Mouse (Mus musculus) embryonic facial prominence, embryonic 15.5 days (tissue): ENCODE results near the gene Ccdc32. TPM values are rescaled to one million over a fixed set of nuclear protein-coding genes. Genes with fewer than 3 reads are reported as not detected.

ENCODE experiments used
- ATAC-seq: fragments of 200-750 bp; cut with Nextera tagmentation; 2 replicates; pipeline ENCODE4 v1.8.0; 2017; ENCODE audit warnings: low read depth, moderate TSS enrichment; ENCODE audit not compliant: insufficient number of reproducible peaks, low FRiP score, low TSS enrichment
- H3K27ac ChIP-seq: fragments of 300-500 bp; sonication (generic); replicated peaks from 2 replicates; pipeline ENCODE4 v1.5.1; 2015; ENCODE audit warnings: mild to moderate bottlenecking, inconsistent platforms
- H3K27me3 ChIP-seq: fragments of 300-500 bp; sonication (generic); 2 replicates; pipeline ENCODE4 v1.6.1; 2015; ENCODE audit warnings: inconsistent platforms
- H3K36me3 ChIP-seq: fragments of 300-500 bp; sonication (generic); 2 replicates; pipeline ENCODE4 v1.6.1; 2015; ENCODE audit warnings: mild to moderate bottlenecking, inconsistent platforms
- H3K4me1 ChIP-seq: fragments of 300-500 bp; sonication (generic); 2 replicates; pipeline ENCODE4 v1.6.1; 2015; ENCODE audit warnings: inconsistent platforms
- H3K4me2 ChIP-seq: fragments of 300-500 bp; sonication (generic); replicated peaks from 2 replicates; pipeline ENCODE4 v1.6.1; 2015; ENCODE audit warnings: mild to moderate bottlenecking, inconsistent platforms
- H3K4me3 ChIP-seq: fragments of 300-500 bp; sonication (generic); replicated peaks from 2 replicates; pipeline ENCODE4 v1.5.1; 2015; ENCODE audit warnings: mild to moderate bottlenecking, inconsistent platforms
- H3K9ac ChIP-seq: fragments of 300-500 bp; sonication (generic); 2 replicates; pipeline ENCODE4 v1.6.1; 2015; ENCODE audit warnings: inconsistent platforms
- H3K9me3 ChIP-seq: fragments of 300-500 bp; sonication (generic); replicated peaks from 2 replicates; pipeline ENCODE4 v1.6.1; 2016; ENCODE audit warnings: inconsistent platforms
- WGBS: fragments of 180-500 bp; shearing (Covaris S2); methylation state at CpG from one replicate; pipeline ENCODE4 v1.1.7; 2015; 5-methylcytosine and 5-hydroxymethylcytosine counted together
- polyA plus RNA-seq: library from polyadenylated mRNA; unstranded; fragments of >200 nt; fragmentation: Nextera tagmentation; extraction: Ambion mirVana; gene quantifications from 2 replicates; pipeline ENCODE4 v1.2.1, GENCODE M21; 2015

Gene Ccdc32
- polyA plus RNA-seq, 1 experiment from 2014 or later, result 26.5 TPM

GRCm38 (mm10) chr2:119014989-119015388, 14.2 kb downstream of the Ccdc32 start:
- Histone ChIP-seq H3K36me3 (peaks cover 23% of the 10 kb centered on the region), H3K27ac (no peak overlapping the region), H3K9me3 (no peaks in the 10 kb centered on the region), H3K4me1 (peaks cover 7% of the 10 kb centered on the region; the same call in 1 of the 2 replicates), H3K9ac (no peak overlapping the region), H3K27me3 (no peaks in the 10 kb centered on the region), H3K4me3 (no peak overlapping the region), H3K4me2 (no peak overlapping the region)
- no peak for ATAC-seq
- WGBS, result 65% methylated on average over 7 of the region's 7 CpGs

- Histone ChIP-seq H3K4me2 (no peak overlapping the region), H3K27ac (no peak overlapping the region), H3K9ac (no peak overlapping the region), H3K4me1 (no peaks in the 10 kb centered on the region), H3K27me3 (no peaks in the 10 kb centered on the region), H3K36me3 (no peaks in the 10 kb centered on the region), H3K9me3 (no peaks in the 10 kb centered on the region), H3K4me3 (no peak overlapping the region)
- 92% methylated on average over 2 of the region's 2 CpGs for WGBS
- no peak for ATAC-seq
These were observed 19.8 kb downstream of the Ccdc32 start for GRCm38 (mm10) chr2:119009376-119009775.

GRCm38 (mm10) chr2:119006886-119007285, 22.3 kb downstream of the Ccdc32 start:
- ATAC-seq, result no peak
- 82% methylated on average over 7 of the region's 7 CpGs for WGBS
- Histone ChIP-seq H3K27me3 (no peaks in the 10 kb centered on the region), H3K4me2 (no peak overlapping the region), H3K9ac (no peak overlapping the region), H3K27ac (no peak overlapping the region), H3K9me3 (no peaks in the 10 kb centered on the region), H3K36me3 (no peaks in the 10 kb centered on the region), H3K4me3 (no peak overlapping the region), H3K4me1 (no peaks in the 10 kb centered on the region)

DNA sequence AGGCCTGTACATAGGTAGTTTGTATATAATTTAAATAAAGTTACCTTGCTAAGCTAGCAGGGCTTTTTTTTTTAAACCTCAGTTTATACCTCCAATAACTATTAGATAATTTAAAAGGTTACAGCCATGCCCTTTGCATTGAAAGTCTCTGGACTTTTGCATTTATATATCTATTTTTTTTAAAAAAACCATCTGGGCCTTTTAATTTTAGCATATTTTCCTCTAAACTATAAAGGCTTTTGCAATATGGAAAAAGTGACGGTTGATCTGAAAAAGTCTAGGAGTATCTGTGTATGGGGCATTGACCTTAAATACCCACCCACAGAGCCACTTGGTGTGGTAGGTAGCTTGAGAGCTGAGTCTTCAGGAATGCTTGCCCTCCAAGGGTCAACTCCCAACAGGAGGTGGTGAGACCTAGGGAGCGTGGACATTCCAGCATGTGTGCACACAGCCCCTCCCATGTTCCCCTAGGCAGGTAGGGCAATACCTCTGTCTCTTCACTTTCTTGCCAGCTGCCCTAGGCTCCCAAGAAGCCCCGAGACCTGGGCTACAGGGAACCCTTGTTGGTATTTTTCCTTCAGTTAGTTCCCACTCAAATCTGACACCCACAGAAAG, 30.1 kb downstream of the Ccdc32 start:
- no peaks in the 10 kb centered on the region for H3K9me3 ChIP-seq
- no peak overlapping the region for H3K9ac ChIP-seq
- 58% methylated on average over 3 of the region's 3 CpGs for WGBS
- 0 out of 2 replicates have a peak, but pooled peaks cover 9% of the 10 kb centered on the region for H3K27me3 ChIP-seq
- H3K4me2 ChIP-seq, result no peak overlapping the region
- ATAC-seq, result no peak
- no peak overlapping the region for H3K27ac ChIP-seq
- no peaks in the 10 kb centered on the region for H3K36me3 ChIP-seq
- no peak overlapping the region for H3K4me3 ChIP-seq
- 0 out of 2 replicates have a peak, but pooled peaks cover 5% of the 10 kb centered on the region for H3K4me1 ChIP-seq

DNA sequence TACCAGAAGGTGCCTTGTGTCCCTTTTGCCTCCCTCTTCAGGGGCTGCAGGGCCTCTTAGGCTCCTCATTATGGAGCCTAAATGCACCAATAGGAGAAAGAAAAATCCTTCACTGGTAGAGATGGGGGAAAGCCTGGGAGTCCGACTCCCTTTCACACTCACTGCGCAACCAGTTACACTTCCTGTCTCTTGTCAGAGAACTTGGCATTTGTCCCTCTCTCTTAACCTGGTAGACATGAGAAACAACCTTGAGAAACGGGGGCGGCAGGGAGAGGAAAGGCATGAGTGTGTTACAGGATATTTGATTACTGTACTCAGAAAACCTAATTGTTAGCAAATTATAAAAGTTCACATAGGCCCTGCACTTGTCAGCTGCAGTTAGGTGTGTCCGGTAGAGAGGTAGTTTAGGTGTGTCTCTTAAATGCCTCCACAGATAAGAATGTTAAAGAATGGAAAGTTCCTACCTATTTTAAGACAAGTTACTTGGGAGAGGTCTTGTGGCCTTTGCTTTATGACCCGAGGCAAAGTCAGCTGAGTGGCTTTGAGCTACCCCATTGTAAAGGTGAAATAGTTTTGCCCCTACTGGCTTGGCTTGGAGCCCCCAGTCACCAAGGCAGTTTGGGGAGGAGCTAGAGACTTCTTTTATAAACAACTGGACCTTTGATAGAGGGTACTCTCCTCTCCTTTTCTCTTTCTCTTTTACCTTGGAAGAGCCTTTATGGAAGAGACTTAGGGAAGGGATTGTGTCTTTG, 30.9 kb downstream of the Ccdc32 start:
- Histone ChIP-seq H3K4me3 (no peak overlapping the region), H3K4me1 (0 out of 2 replicates have a peak, but pooled peaks cover 5% of the 10 kb centered on the region), H3K4me2 (no peak overlapping the region), H3K9me3 (no peaks in the 10 kb centered on the region), H3K27ac (no peak overlapping the region), H3K27me3 (0 out of 2 replicates have a peak, but pooled peaks cover 9% of the 10 kb centered on the region), H3K9ac (no peak overlapping the region), H3K36me3 (no peaks in the 10 kb centered on the region)
- WGBS, result 67% methylated on average over 6 of the region's 6 CpGs
- ATAC-seq, result no peak

DNA sequence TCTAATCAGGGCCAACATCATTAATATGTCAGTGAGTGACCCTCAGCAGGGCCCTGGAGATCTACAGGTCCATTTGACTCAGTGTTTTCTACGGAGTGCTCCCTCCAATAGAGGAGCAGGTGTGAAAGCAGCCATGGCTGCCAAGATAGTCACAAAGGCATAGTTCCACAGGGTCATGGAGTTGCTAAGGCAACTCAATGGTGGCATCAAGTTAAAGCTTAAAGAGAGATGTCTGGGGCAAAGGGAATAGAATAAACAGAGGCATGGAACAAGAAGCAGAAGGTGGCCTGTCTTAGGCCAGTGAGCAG, 32.4 kb downstream of the Ccdc32 start:
- Histone ChIP-seq H3K9me3 (no peaks in the 10 kb centered on the region), H3K36me3 (no peaks in the 10 kb centered on the region), H3K4me1 (0 out of 2 replicates have a peak, but pooled peaks cover 5% of the 10 kb centered on the region), H3K9ac (no peak overlapping the region), H3K4me3 (no peak overlapping the region), H3K4me2 (no peak overlapping the region), H3K27ac (no peak overlapping the region), H3K27me3 (0 out of 2 replicates have a peak, but pooled peaks cover 9% of the 10 kb centered on the region)
- no peak for ATAC-seq
- 81% methylated on average over 1 of the region's 1 CpGs for WGBS

- Histone ChIP-seq H3K27ac (no peak overlapping the region), H3K9ac (no peak overlapping the region)
These were observed 33.0 kb downstream of the Ccdc32 start for GRCm38 (mm10) chr2:118995919-118996797.

GRCm38 (mm10) chr2:118995490-118995889, 33.7 kb downstream of the Ccdc32 start:
- Histone ChIP-seq H3K27me3 (0 out of 2 replicates have a peak, but pooled peaks cover 9% of the 10 kb centered on the region), H3K27ac (no peak overlapping the region), H3K9me3 (no peaks in the 10 kb centered on the region), H3K4me2 (no peak overlapping the region), H3K9ac (no peak overlapping the region), H3K36me3 (no peaks in the 10 kb centered on the region), H3K4me3 (no peak overlapping the region), H3K4me1 (0 out of 2 replicates have a peak, but pooled peaks cover 5% of the 10 kb centered on the region)
- ATAC-seq, result no peak
- WGBS, result 67% methylated on average over 5 of the region's 5 CpGs

More at GRCm38 (mm10) chr2:118995919-118996797, 33.0 kb downstream of the Ccdc32 start:
- 41% methylated on average over 16 of the region's 16 CpGs for WGBS
- Histone ChIP-seq H3K4me3 (no peak overlapping the region), H3K36me3 (no peaks in the 10 kb centered on the region), H3K9me3 (no peaks in the 10 kb centered on the region), H3K4me2 (no peak overlapping the region), H3K4me1 (0 out of 2 replicates have a peak, but pooled peaks cover 5% of the 10 kb centered on the region), H3K27me3 (0 out of 2 replicates have a peak, but pooled peaks cover 9% of the 10 kb centered on the region)
- no peak for ATAC-seq

DNA sequence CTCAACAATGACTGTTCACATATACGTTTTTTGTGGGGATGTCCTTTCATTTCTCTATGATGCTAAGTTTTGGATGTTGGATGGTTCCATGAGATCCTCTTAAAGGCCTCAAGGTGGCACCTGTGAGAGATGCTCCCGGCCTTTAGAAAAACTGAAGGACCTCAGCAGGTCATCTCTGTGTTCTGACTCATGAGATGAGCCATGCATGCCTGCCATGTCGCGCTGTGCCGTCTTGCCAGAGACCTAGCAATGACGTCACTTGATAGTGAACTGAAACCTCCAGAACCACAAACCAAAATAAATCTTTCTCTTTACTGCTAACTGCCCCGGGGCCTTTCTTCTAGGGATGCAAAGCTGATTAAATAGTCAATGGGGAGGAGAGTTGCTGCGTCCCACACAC, 45.4 kb downstream of the Ccdc32 start:
- no peak overlapping the region for H3K27ac ChIP-seq

GRCm38 (mm10) chr2:118980841-118981240, 48.4 kb downstream of the Ccdc32 start:
- Histone ChIP-seq H3K4me3 (no peak overlapping the region), H3K4me1 (peaks cover under 1% of the 10 kb centered on the region; the same call in 1 of the 2 replicates), H3K4me2 (no peak overlapping the region), H3K36me3 (no peaks in the 10 kb centered on the region), H3K27ac (no peak overlapping the region), H3K9ac (no peak overlapping the region), H3K27me3 (peaks cover 8% of the 10 kb centered on the region), H3K9me3 (no peaks in the 10 kb centered on the region)
- ATAC-seq, result no peak
- WGBS, result 71% methylated on average over 6 of the region's 6 CpGs

More for the DNA sequence above, 45.4 kb downstream of the Ccdc32 start:
- Histone ChIP-seq H3K4me1 (no peaks in the 10 kb centered on the region), H3K27me3 (no peaks in the 10 kb centered on the region), H3K9ac (no peak overlapping the region), H3K4me3 (no peak overlapping the region), H3K4me2 (no peak overlapping the region), H3K9me3 (no peaks in the 10 kb centered on the region), H3K36me3 (no peaks in the 10 kb centered on the region)
- 62% methylated on average over 8 of the region's 8 CpGs for WGBS
- ATAC-seq, result no peak

GRCm38 (mm10) chr2:118978064-118978463, 51.1 kb downstream of the Ccdc32 start:
- H3K4me3 ChIP-seq, result no peak overlapping the region
- H3K4me1 ChIP-seq, result peaks cover 6% of the 10 kb centered on the region; the same call in 1 of the 2 replicates
- no peak overlapping the region for H3K27ac ChIP-seq
- no peak overlapping the region for H3K4me2 ChIP-seq
- no peaks in the 10 kb centered on the region for H3K36me3 ChIP-seq
- ATAC-seq, result no peak
- WGBS, result 33% methylated on average over 6 of the region's 6 CpGs
- H3K9ac ChIP-seq, result no peak overlapping the region
- H3K27me3 ChIP-seq, result peaks cover 29% of the 10 kb centered on the region
- no peaks in the 10 kb centered on the region for H3K9me3 ChIP-seq
